ENCODE assay signal across 10 mouse cellular contexts in the genomic region with DNA sequence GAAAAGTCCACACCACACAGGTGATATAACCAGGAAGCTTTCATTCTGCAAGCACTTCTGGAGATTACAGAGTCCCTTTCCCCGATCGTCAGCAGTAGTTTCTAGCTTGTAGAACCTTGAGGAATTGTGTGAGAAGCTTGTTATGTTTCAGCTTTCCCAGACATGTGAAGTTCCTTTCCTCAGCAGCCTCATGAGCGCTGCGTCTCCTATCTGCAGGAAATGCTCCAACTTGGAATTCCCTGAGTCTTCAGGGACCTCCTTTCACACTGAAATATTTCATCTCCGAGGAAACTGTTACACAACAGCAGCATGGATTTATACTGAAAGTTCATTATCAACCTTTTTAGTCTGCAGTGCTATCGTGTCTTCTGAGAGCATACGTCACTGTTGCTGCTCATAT.
A peak's percentile ranks its signal among the peaks of the same experiment; 100 is the strongest.
DNase-seq lines count a peak whose midpoint lies in the region; TF ChIP-seq lines count a peak whose summit lies in the region.
"Had no signal": no experiment of that assay in that cellular context is flagged by ENCODE, and none has a peak within 500 bp of the region (broad histone marks: within the 10 kb centered on the region; RNA-seq: fewer than 3 reads in every experiment).

No protein-coding gene starts in this region.

- no peak for DNase-seq in left cerebral cortex, adult 2 months (ENCODE audit: extremely low spot score in 1 of 2, low spot score in 2 of 2)
- no peak for DNase-seq in left cerebral cortex, postnatal 4 days
- DNase-seq in NIH3T3 (ENCODE audit: low read depth): peak; percentile 12
- peak; percentile 13 to 32 for DNase-seq in heart, postnatal 36 days
- DNase-seq in cerebellum, postnatal 14 days: no peak
- no peak for DNase-seq in natural killer cell, adult 2 months (ENCODE audit: low spot score in 2 of 2)
- DNase-seq: cerebellum, adult 8-10 months; liver, embryonic 13.5 days had no signal

- H3K4me3 ChIP-seq in left cerebral cortex, adult 2 months: peak overlapping the region; percentile 1
- no peak overlapping the region for H3K4me3 ChIP-seq in brown adipose tissue, adult 24 weeks (ENCODE audit: insufficient read depth, low read depth, low read length)
- H3K4me3 ChIP-seq: liver, embryonic 13.5 days; midbrain, embryonic 15.5 days had no signal

- no peak overlapping the region for H3K27ac ChIP-seq in left cerebral cortex, adult 2 months
- peak overlapping the region; percentile 54 for H3K27ac ChIP-seq in brown adipose tissue, adult 24 weeks (replicated peaks; ENCODE audit: low read depth, low read length)
- H3K27ac ChIP-seq: liver, embryonic 13.5 days; midbrain, embryonic 15.5 days had no signal

- intact Hi-C loops in left cerebral cortex, adult 2 months (cut with DNase I): no loop called here
- intact Hi-C loops in left cerebral cortex, postnatal 4 days (cut with DNase I): no loop called here
- intact Hi-C loops in heart, postnatal 36 days (cut with DNase I): loop anchor here (10.0 kb wide), 1 partner anchor 744 kb away; a partner anchor contains a TSS

- H3K4me1 ChIP-seq in brown adipose tissue, adult 24 weeks (ENCODE audit: control insufficient read depth, insufficient read depth, insufficient read length, low read length): no peaks in the 10 kb centered on the region
- H3K4me1 ChIP-seq: liver, embryonic 13.5 days; midbrain, embryonic 15.5 days had no signal

- TF ChIP-seq CTCF in left cerebral cortex, adult 2 months (IDR thresholded peaks at IDR 0.05): no peak; the same call in none of the 2 replicates

Comparison
In these comparisons a context has a peak if more than half of its experiments do, and no peak if none do; other contexts are left out.
1. DNase-seq: peak in NIH3T3 (single experiment) and heart, postnatal 36 days (2 of 2); none in left cerebral cortex, adult 2 months (0 of 2), left cerebral cortex, postnatal 4 days (single experiment), cerebellum, postnatal 14 days (0 of 2) and natural killer cell, adult 2 months (0 of 2).